Mouse (Mus musculus): ENCODE results near the gene Phf2. TPM values are rescaled to one million over a fixed set of nuclear protein-coding genes. Genes with fewer than 3 reads are reported as not detected.
"Not testable (repeated sequence)": the region's sequence is repeated elsewhere in the genome, so short reads cannot be mapped to it uniquely, and the experiment has no call there.

Gene Phf2
- polyA plus RNA-seq, 1 experiment from 2014 or later: 10.7 TPM

DNA sequence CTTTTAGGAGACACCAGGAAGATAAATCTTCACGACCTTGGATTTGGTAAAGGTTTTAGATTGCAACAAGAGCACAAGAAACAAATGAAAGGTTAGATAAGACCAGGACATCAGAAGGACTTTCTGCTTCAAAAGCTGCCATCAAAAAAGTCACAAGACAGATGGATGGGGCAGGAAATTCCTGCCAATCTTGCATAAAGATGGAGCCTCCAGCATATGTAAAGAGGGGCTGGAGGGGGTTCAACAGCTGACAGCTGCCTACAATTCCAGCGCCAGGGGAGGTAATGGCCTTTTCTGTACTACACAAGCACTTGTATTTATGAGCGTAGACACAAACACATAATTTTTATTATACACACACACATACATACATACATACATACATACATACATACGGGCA is 41.1 kb downstream of the Phf2 start:
- 86% methylated on average over 4 of the region's 4 CpGs for WGBS
- Histone ChIP-seq H3K27me3 (no peaks in the 10 kb centered on the region), H3K36me3 (peaks cover 96% of the 10 kb centered on the region), H3K4me2 (replicated peaks) (no peak overlapping the region), H3K9ac (no peak overlapping the region), H3K9me3 (no peaks in the 10 kb centered on the region), H3K4me1 (no peaks in the 10 kb centered on the region), H3K4me3 (no peak overlapping the region), H3K27ac (no peak overlapping the region)
- ATAC-seq (ENCODE audit: low FRiP score, low read depth): no peak

GRCm38 (mm10) chr13:48822871-48823270 is 48.0 kb downstream of the Phf2 start:
- no peak overlapping the region for H3K4me3 ChIP-seq
- WGBS: 87% methylated on average over 9 of the region's 9 CpGs
- H3K4me1 ChIP-seq: no peaks in the 10 kb centered on the region
- no peaks in the 10 kb centered on the region for H3K9me3 ChIP-seq
- H3K4me2 ChIP-seq (replicated peaks): no peak overlapping the region
- ATAC-seq (ENCODE audit: low FRiP score, low read depth): no peak
- no peaks in the 10 kb centered on the region for H3K27me3 ChIP-seq
- no peak overlapping the region for H3K27ac ChIP-seq
- peaks cover 99% of the 10 kb centered on the region for H3K36me3 ChIP-seq
- no peak overlapping the region for H3K9ac ChIP-seq

GRCm38 (mm10) chr13:48822288-48822687 is 48.6 kb downstream of the Phf2 start:
- WGBS: 87% methylated on average over 10 of the region's 10 CpGs
- Histone ChIP-seq H3K9me3 (no peaks in the 10 kb centered on the region), H3K9ac (no peak overlapping the region), H3K27me3 (no peaks in the 10 kb centered on the region), H3K27ac (no peak overlapping the region), H3K4me1 (no peaks in the 10 kb centered on the region), H3K36me3 (peaks cover 99% of the 10 kb centered on the region), H3K4me2 (replicated peaks) (no peak overlapping the region), H3K4me3 (no peak overlapping the region)
- no peak for ATAC-seq (ENCODE audit: low FRiP score, low read depth)

DNA sequence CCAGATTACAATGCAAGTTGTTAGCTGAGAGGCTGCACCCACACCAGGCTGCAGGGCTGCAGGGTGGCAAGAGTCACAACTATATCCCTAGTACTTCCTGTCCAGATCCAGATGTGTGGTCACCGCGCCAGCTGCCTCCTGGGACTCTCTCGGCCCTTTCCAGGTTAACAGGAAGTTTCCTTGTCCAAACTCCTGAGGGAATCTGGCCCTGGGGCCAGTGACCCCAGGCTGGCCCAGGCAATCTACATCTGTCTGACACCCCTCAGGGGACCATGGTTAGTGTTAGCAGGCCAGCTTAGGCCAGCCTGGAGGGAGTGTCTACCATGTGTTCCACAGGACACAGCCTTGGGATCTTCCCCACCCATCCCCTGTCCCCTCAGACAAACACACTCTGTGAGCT is 51.8 kb downstream of the Phf2 start:
- Histone ChIP-seq H3K9me3 (no peaks in the 10 kb centered on the region), H3K4me1 (no peaks in the 10 kb centered on the region), H3K9ac (no peak overlapping the region), H3K4me3 (no peak overlapping the region), H3K36me3 (peaks cover 99% of the 10 kb centered on the region), H3K27me3 (no peaks in the 10 kb centered on the region), H3K27ac (no peak overlapping the region), H3K4me2 (replicated peaks) (no peak overlapping the region)
- no peak for ATAC-seq (ENCODE audit: low FRiP score, low read depth)
- 70% methylated on average over 3 of the region's 3 CpGs for WGBS

- H3K4me2 ChIP-seq (replicated peaks): no peak overlapping the region
- H3K36me3 ChIP-seq: peaks cover 99% of the 10 kb centered on the region
- no peak for ATAC-seq (ENCODE audit: low FRiP score, low read depth)
- H3K9ac ChIP-seq: no peak overlapping the region
- WGBS: 78% methylated on average over 1 of the region's 1 CpGs
- no peak overlapping the region for H3K4me3 ChIP-seq
- no peaks in the 10 kb centered on the region for H3K9me3 ChIP-seq
- no peaks in the 10 kb centered on the region for H3K4me1 ChIP-seq
- no peak overlapping the region for H3K27ac ChIP-seq
- no peaks in the 10 kb centered on the region for H3K27me3 ChIP-seq
Observed at GRCm38 (mm10) chr13:48814406-48814805, 56.5 kb downstream of the Phf2 start.

- H3K9ac ChIP-seq: no peak overlapping the region
- H3K27ac ChIP-seq: no peak overlapping the region
- no peak overlapping the region for H3K4me3 ChIP-seq
- no peak for ATAC-seq (ENCODE audit: low FRiP score, low read depth)
- no peaks in the 10 kb centered on the region for H3K4me1 ChIP-seq
- H3K36me3 ChIP-seq: peaks cover 92% of the 10 kb centered on the region
- 66% methylated on average over 9 of the region's 9 CpGs for WGBS
- H3K27me3 ChIP-seq: no peaks in the 10 kb centered on the region
- no peaks in the 10 kb centered on the region for H3K9me3 ChIP-seq
- H3K4me2 ChIP-seq (replicated peaks): no peak overlapping the region
Observed at GRCm38 (mm10) chr13:48810991-48811390, 59.9 kb downstream of the Phf2 start.

- Histone ChIP-seq H3K27ac (no peak overlapping the region), H3K4me3 (no peak overlapping the region), H3K9me3 (no peaks in the 10 kb centered on the region), H3K36me3 (peaks cover 92% of the 10 kb centered on the region), H3K27me3 (no peaks in the 10 kb centered on the region), H3K4me2 (replicated peaks) (no peak overlapping the region), H3K9ac (no peak overlapping the region), H3K4me1 (no peaks in the 10 kb centered on the region)
- ATAC-seq (ENCODE audit: low FRiP score, low read depth): no peak
- 84% methylated on average over 7 of the region's 7 CpGs for WGBS
Observed at GRCm38 (mm10) chr13:48810274-48810823, 60.6 kb downstream of the Phf2 start.

- H3K4me1 ChIP-seq; H3K27me3 ChIP-seq; H3K4me2 ChIP-seq (replicated peaks); H3K9me3 ChIP-seq; H3K27ac ChIP-seq; H3K9ac ChIP-seq; H3K4me3 ChIP-seq: not testable (repeated sequence)
- 83% methylated on average over 4 of the region's 4 CpGs for WGBS
- ATAC-seq (ENCODE audit: low FRiP score, low read depth): peak; percentile 16; the same call in 1 of the 2 replicates
- peaks cover 91% of the 10 kb centered on the region for H3K36me3 ChIP-seq
Observed at GRCm38 (mm10) chr13:48809668-48810067, 61.3 kb downstream of the Phf2 start.

DNA sequence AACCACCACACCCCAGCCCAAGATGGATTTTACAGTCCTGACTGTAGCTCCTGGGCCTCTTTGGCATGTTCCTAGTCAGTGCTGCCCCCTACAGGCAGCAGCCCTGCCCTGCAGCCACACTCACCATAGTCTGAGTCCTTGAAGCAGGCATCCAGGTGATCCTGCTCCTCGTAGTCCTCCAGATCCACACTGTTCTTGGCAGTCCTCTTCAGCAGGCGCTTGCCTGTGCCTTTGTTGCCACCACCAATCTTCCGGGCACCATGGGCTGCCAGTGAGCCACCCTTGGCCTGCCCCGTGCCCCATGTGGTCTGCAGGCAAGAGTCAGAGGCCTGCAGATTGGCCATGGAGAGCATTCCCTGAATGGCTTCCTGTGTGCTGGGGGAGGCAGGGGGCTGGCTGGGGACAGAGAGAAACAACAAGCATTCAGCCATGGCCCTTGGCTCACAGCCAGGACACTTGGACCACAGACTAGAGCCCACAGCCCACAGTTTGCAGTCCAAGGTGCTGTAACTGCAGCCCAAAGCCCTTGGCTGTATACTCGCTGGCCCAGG is 63.4 kb downstream of the Phf2 start:
- H3K27ac ChIP-seq: no peak overlapping the region
- no peaks in the 10 kb centered on the region for H3K27me3 ChIP-seq
- no peak overlapping the region for H3K4me3 ChIP-seq
- WGBS: 75% methylated on average over 5 of the region's 5 CpGs
- no peaks in the 10 kb centered on the region for H3K4me1 ChIP-seq
- peaks cover 90% of the 10 kb centered on the region for H3K36me3 ChIP-seq
- H3K4me2 ChIP-seq (replicated peaks): no peak overlapping the region
- 0 out of 2 replicates have a peak overlapping the region, but pooled peaks have one; percentile 9 for H3K9ac ChIP-seq
- no peaks in the 10 kb centered on the region for H3K9me3 ChIP-seq
- ATAC-seq (ENCODE audit: low FRiP score, low read depth): no peak

DNA sequence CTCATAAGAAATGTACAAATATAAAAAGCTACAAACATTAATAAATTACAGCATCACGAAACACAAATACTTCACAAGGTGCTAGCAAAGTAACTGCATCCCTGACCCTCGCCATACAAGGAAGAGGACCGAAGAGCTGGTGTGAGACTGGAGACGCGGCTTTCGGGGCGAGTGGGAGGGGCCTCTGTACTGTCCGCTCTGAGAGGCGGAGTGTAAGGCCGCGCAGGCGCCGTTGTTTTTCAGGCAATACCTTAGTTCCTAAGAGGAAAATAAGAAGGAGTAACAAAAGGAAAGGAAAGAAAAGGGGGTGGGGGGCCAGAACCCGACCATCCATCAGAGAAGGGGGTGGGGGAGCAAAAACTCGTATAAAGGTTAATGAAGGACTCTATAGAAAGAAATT is 68.7 kb downstream of the Phf2 start:
- Histone ChIP-seq H3K9ac (no peak overlapping the region), H3K36me3 (peaks cover 58% of the 10 kb centered on the region), H3K4me1 (peaks cover 5% of the 10 kb centered on the region; the same call in 1 of the 2 replicates), H3K4me3 (no peak overlapping the region), H3K9me3 (no peaks in the 10 kb centered on the region), H3K27me3 (0 out of 2 replicates have a peak, but pooled peaks cover 2% of the 10 kb centered on the region), H3K4me2 (replicated peaks) (no peak overlapping the region), H3K27ac (no peak overlapping the region)
- 43% methylated on average over 15 of the region's 15 CpGs for WGBS
- ATAC-seq (ENCODE audit: low FRiP score, low read depth): no peak

DNA sequence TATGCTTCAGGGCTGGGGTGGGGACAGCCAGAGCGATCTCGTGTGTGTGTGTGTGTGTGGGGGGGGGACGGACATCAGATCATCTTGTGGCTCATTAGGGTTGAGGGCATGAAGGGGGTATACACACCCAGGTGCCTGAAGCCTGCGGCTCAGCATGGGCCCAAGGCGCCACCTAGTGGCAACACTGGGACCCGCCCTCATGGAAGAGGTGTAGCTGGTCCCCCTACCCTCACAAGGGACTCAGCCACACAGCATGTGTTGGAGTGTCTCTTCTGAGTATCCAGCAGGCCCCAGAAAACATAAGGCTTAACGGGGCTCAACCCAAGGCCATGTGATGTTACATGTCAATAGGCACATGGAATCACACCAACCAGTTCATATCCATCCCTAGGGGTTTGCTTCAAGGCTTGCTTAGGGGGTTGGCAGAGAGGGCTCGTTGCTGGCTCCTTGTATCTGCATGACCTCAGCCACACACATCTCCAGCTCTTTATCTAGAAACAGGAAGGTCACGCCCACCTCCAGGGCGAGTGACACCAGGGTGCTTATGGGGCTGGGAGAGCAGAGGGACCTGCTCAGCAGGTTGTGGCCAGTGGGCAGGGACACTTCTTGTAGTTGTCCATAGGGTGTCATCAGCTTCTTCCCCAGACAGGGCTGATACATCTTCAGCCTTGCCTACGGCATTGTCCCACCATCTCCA is 69.9 kb downstream of the Phf2 start:
- Histone ChIP-seq H3K4me1 (peaks cover 5% of the 10 kb centered on the region; the same call in 1 of the 2 replicates), H3K9me3 (no peaks in the 10 kb centered on the region), H3K27ac (no peak overlapping the region), H3K9ac (no peak overlapping the region), H3K27me3 (0 out of 2 replicates have a peak, but pooled peaks cover 2% of the 10 kb centered on the region), H3K4me3 (no peak overlapping the region), H3K4me2 (replicated peaks) (no peak overlapping the region), H3K36me3 (peaks cover 46% of the 10 kb centered on the region)
- WGBS: 25% methylated on average over 11 of the region's 11 CpGs
- ATAC-seq (ENCODE audit: low FRiP score, low read depth): peak; percentile 48

DNA sequence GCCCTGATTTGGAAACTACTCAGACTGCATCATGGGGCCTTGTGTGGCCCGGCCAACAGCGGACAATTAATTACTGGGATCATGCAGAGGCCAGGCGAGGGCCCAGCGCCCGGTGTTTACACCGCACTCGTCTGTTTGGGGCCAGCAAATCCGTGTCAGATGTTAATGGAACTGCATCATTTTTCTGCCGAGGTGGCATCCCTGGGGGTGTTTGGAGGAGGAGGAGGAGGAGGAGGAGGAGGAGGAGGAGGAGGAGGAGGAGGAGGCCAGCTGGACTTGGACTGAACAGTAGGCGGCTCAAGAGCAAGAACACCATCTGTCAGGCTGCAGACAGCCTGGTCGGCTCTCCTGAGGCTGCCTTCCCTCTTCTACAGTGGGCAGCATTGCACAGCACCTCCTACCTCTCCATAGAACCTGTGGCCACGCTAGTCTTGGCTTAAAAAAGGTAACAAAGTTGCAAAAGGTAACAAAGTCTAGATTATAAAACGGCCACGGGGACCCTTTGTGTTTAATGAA is 72.6 kb downstream of the Phf2 start:
- Histone ChIP-seq H3K27ac (no peak overlapping the region), H3K4me3 (no peak overlapping the region), H3K4me2 (replicated peaks) (no peak overlapping the region), H3K36me3 (peaks cover 21% of the 10 kb centered on the region), H3K27me3 (0 out of 2 replicates have a peak, but pooled peaks cover 2% of the 10 kb centered on the region), H3K9me3 (no peaks in the 10 kb centered on the region), H3K4me1 (peaks cover 5% of the 10 kb centered on the region; the same call in 1 of the 2 replicates), H3K9ac (no peak overlapping the region)
- ATAC-seq (ENCODE audit: low FRiP score, low read depth): no peak
- 29% methylated on average over 14 of the region's 14 CpGs for WGBS

All from limb, embryonic 13.5 days (tissue).